Mouse (Mus musculus) lung, postnatal 0 days (tissue): Measurements from ENCODE around the gene Cnga3.

Experiments
- CTCF ChIP-seq: IDR thresholded peaks from 2 replicates; pipeline ENCODE4 v1.5.1; 2016; ENCODE audit warnings: antibody characterized with exemption, mild to moderate bottlenecking
- EP300 ChIP-seq: IDR thresholded peaks from 2 replicates; pipeline ENCODE4 v1.6.1; 2016; ENCODE audit warnings: antibody characterized with exemption, mild to moderate bottlenecking, control low read depth

- TF ChIP-seq EP300: no peak
- no peak for TF ChIP-seq CTCF
Measured at GRCm38 (mm10) chr1:37288941-37289340, 74.7 kb downstream of the Cnga3 start.
